Mouse (Mus musculus) small intestine, adult 2 months (tissue): Measurements from ENCODE around the gene Palm3.

ENCODE experiments used
- CTCF ChIP-seq: fragments of 200-500 bp; IDR thresholded peaks from 2 replicates; pipeline ENCODE4 v1.5.1; 2012; ENCODE audit warnings: low read depth, mild to moderate bottlenecking, control low read depth, inconsistent platforms, low read length, moderate library complexity, mixed read lengths; ENCODE audit not compliant: insufficient replicate concordance, insufficient read length; ENCODE audit errors: extremely low read depth
- POLR2A ChIP-seq: fragments of 200-500 bp; IDR thresholded peaks from 2 replicates; pipeline ENCODE4 v1.6.1; 2012; ENCODE audit warnings: low read depth, mild to moderate bottlenecking, control low read depth, inconsistent platforms, low read length, moderate library complexity

- no peak for TF ChIP-seq CTCF
- no peak for TF ChIP-seq POLR2A
Observed at GRCm38 (mm10) chr8:84069169-84069568, 47.9 kb downstream of the Palm3 start.
